Mouse (Mus musculus) G1E (cell line): ENCODE data around the gene Skp2.

Experiments used
- CTCF ChIP-seq: IDR thresholded peaks from 2 replicates; pipeline ENCODE4 v1.5.1; 2012; ENCODE audit warnings: low read depth, low read length, inconsistent platforms, mixed read lengths
- GATA1 ChIP-seq: IDR thresholded peaks from 2 replicates; pipeline ENCODE4 v1.6.1; 2012; ENCODE audit warnings: borderline replicate concordance, low read length, inconsistent platforms, mixed read lengths
- GATA2 ChIP-seq: IDR thresholded peaks from 2 replicates; pipeline ENCODE4 v1.6.1; 2012; ENCODE audit warnings: low read depth, low read length, inconsistent platforms, borderline replicate concordance
- POLR2AphosphoS5 ChIP-seq: IDR thresholded peaks from 2 replicates; pipeline ENCODE4 v1.6.1; 2012; ENCODE audit warnings: low read depth, low read length, inconsistent platforms; ENCODE audit not compliant: insufficient replicate concordance
- TAL1 ChIP-seq: conservative IDR thresholded peaks from 2 replicates; pipeline ENCODE4 v1.6.1; 2012; ENCODE audit warnings: low read depth, low read length, inconsistent platforms, mixed read lengths

GRCm38 (mm10) chr15:9198421-9198820 lies 43.2 kb upstream of the Skp2 start:
- no peak for TF ChIP-seq POLR2AphosphoS5
- TF ChIP-seq CTCF, result no peak
- no peak for TF ChIP-seq GATA1
- TF ChIP-seq TAL1, result no peak
- no peak for TF ChIP-seq GATA2
